Mouse (Mus musculus) C2C12 (cell line): Measurements from ENCODE around the gene Ppp1r35. TPM values are rescaled to one million over a fixed set of nuclear protein-coding genes. Genes with fewer than 3 reads are reported as not detected.

ENCODE experiments used
- H3K27me3 ChIP-seq: one replicate; pipeline ENCODE4 v1.6.1; 2011; ENCODE audit not compliant: control insufficient read depth, insufficient read depth, insufficient read length
- H3K36me3 ChIP-seq: one replicate; pipeline ENCODE4 v1.6.1; 2011; ENCODE audit not compliant: control insufficient read depth, insufficient read depth
- H3K4me3 ChIP-seq: one replicate; pipeline ENCODE4 v1.5.1; 2011; ENCODE audit warnings: mild to moderate bottlenecking, control low read depth; ENCODE audit not compliant: poor library complexity, insufficient read depth, severe bottlenecking
- H3K79me2 ChIP-seq: one replicate; pipeline ENCODE4 v1.6.1; 2011; ENCODE audit not compliant: control insufficient read depth, insufficient read depth
- H3K79me3 ChIP-seq: one replicate; pipeline ENCODE4 v1.6.1; 2011; ENCODE audit warnings: low read depth, control low read depth
- H3ac ChIP-seq: one replicate; pipeline ENCODE3; 2011; ENCODE audit warnings: low read depth; ENCODE audit not compliant: control insufficient read depth, insufficient read length
- CEBPB ChIP-seq: IDR thresholded peaks from one replicate; pipeline ENCODE4 v1.6.1; 2011; ENCODE audit warnings: low read depth, mild to moderate bottlenecking, control low read depth, moderate library complexity
- CTCF ChIP-seq: IDR thresholded peaks from one replicate; pipeline ENCODE4 v1.5.1; 2011; ENCODE audit not compliant: control insufficient read depth, insufficient read depth, insufficient read length
- FOSL1 ChIP-seq: IDR thresholded peaks from one replicate; pipeline ENCODE4 v1.8.0; 2011; ENCODE audit warnings: mild to moderate bottlenecking, low read length; ENCODE audit not compliant: poor library complexity, insufficient read depth, severe bottlenecking
- MAX ChIP-seq: IDR thresholded peaks from one replicate; pipeline ENCODE4 v1.6.1; 2011; ENCODE audit warnings: mild to moderate bottlenecking, control low read depth
- MYOD1 ChIP-seq: IDR thresholded peaks from one replicate; pipeline ENCODE4 v1.6.1; 2011; ENCODE audit warnings: low read depth; ENCODE audit not compliant: control insufficient read depth, insufficient read length
- MYOG ChIP-seq: IDR thresholded peaks from one replicate; pipeline ENCODE4 v1.6.1; 2011; ENCODE audit not compliant: control insufficient read depth, insufficient read length; ENCODE audit errors: extremely low read depth
- USF1 ChIP-seq: IDR thresholded peaks from one replicate; pipeline ENCODE4 v1.6.1; 2011; ENCODE audit warnings: low read depth, mild to moderate bottlenecking, control low read depth, moderate library complexity
- polyA plus RNA-seq: library from polyadenylated mRNA; unstranded; fragments of >200 nt; fragmentation: generic; extraction: Trizol; gene quantifications from one replicate; pipeline ENCODE4 v1.2.1, GENCODE M21; 2012; ENCODE audit warnings: missing spikeins

Gene Ppp1r35
- polyA plus RNA-seq, 1 experiment = 42.7 TPM

- Histone ChIP-seq H3K36me3 (no peaks in the 10 kb centered on the region), H3K79me3 (no peaks in the 10 kb centered on the region), H3K27me3 (peaks cover 4% of the 10 kb centered on the region), H3K4me3 (no peak overlapping the region), H3ac (no peak overlapping the region), H3K79me2 (no peaks in the 10 kb centered on the region)
- no peak for TF ChIP-seq USF1
- no peak for TF ChIP-seq MAX
- TF ChIP-seq MYOD1 = no peak
- TF ChIP-seq CTCF = no peak
- no peak for TF ChIP-seq FOSL1
- TF ChIP-seq CEBPB = no peak
- TF ChIP-seq MYOG = no peak
These were observed 46.4 kb downstream of the Ppp1r35 start for GRCm38 (mm10) chr5:137825030-137825429.

DNA sequence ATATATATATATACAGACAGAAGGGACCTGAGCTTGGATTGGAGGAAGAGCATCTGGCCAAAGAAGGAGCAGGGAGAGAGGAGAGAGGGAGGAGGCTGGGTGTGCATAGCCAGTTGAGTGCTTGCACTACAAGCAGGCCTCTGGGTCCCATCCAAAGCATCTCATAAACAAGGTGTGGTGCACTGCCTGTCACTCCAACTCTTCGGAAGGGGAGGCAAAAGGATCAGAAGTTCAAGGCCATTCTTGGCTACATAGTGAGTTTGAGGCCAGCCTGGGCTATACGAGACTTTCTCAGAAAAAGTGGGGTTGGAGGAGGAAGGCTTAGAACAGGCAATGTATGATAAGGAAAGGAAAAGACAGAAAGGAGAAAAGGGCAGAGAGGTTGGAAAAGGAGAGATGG, 47.3 kb downstream of the Ppp1r35 start:
- H3K79me2 ChIP-seq = no peaks in the 10 kb centered on the region
- H3K36me3 ChIP-seq = no peaks in the 10 kb centered on the region
- peaks cover 4% of the 10 kb centered on the region for H3K27me3 ChIP-seq
- H3ac ChIP-seq = no peak overlapping the region
- H3K4me3 ChIP-seq = no peak overlapping the region
- no peaks in the 10 kb centered on the region for H3K79me3 ChIP-seq
- no peak for TF ChIP-seq MYOD1
- no peak for TF ChIP-seq CTCF
- TF ChIP-seq FOSL1 = no peak
- TF ChIP-seq MYOG = no peak

- peaks cover 4% of the 10 kb centered on the region for H3K27me3 ChIP-seq
- H3K79me3 ChIP-seq = no peaks in the 10 kb centered on the region
- no peaks in the 10 kb centered on the region for H3K79me2 ChIP-seq
- no peaks in the 10 kb centered on the region for H3K36me3 ChIP-seq
- no peak for TF ChIP-seq MYOD1
- TF ChIP-seq MAX = no peak
- TF ChIP-seq CEBPB = no peak
- TF ChIP-seq MYOG = no peak
- TF ChIP-seq FOSL1 = no peak
- no peak for TF ChIP-seq USF1
- TF ChIP-seq CTCF = no peak
- H3K4me3 ChIP-seq = no peak overlapping the region
- H3ac ChIP-seq = no peak overlapping the region
These were observed 47.8 kb downstream of the Ppp1r35 start for GRCm38 (mm10) chr5:137826421-137826820.

- Histone ChIP-seq H3K79me2 (no peaks in the 10 kb centered on the region), H3K79me3 (no peaks in the 10 kb centered on the region), H3K27me3 (no peaks in the 10 kb centered on the region), H3K36me3 (no peaks in the 10 kb centered on the region), H3ac (no peak overlapping the region), H3K4me3 (no peak overlapping the region)
- TF ChIP-seq MYOD1 (no peak), CEBPB (no peak), USF1 (no peak), MAX (no peak), CTCF (no peak), MYOG (no peak), FOSL1 (no peak)
These were observed 50.0 kb downstream of the Ppp1r35 start for GRCm38 (mm10) chr5:137828694-137829093.

Other genes starting within 250 kb of the Ppp1r35 start
- gene Epo, start 245.6 kb upstream of the Ppp1r35 start, polyA plus RNA-seq = not detected
- 672 TPM for gene Gnb2, start 245.3 kb upstream of the Ppp1r35 start, polyA plus RNA-seq
- not detected for gene Actl6b, start 225.3 kb upstream of the Ppp1r35 start, polyA plus RNA-seq
- gene Tfr2, start 209.0 kb upstream of the Ppp1r35 start, polyA plus RNA-seq = 0.14 TPM
- 28.6 TPM for gene Mospd3, start 177.8 kb upstream of the Ppp1r35 start, polyA plus RNA-seq
- 651 TPM for gene Pcolce, start 165.1 kb upstream of the Ppp1r35 start, polyA plus RNA-seq
- gene Fbxo24, start 149.8 kb upstream of the Ppp1r35 start, polyA plus RNA-seq = 0.29 TPM
- gene Lrch4, start 149.7 kb upstream of the Ppp1r35 start, polyA plus RNA-seq = 27.5 TPM
- 5.0 TPM for gene Gm20605, start 149.7 kb upstream of the Ppp1r35 start, polyA plus RNA-seq
- gene Sap25, start 137.5 kb upstream of the Ppp1r35 start, polyA plus RNA-seq = 4.4 TPM
- gene Irs3, start 133.1 kb upstream of the Ppp1r35 start, polyA plus RNA-seq = 0.05 TPM
- 15.6 TPM for gene Agfg2, start 94.1 kb upstream of the Ppp1r35 start, polyA plus RNA-seq
- gene Nyap1, start 37.2 kb upstream of the Ppp1r35 start, polyA plus RNA-seq = 3.6 TPM
- 32.4 TPM for gene Tsc22d4, start 33.1 kb upstream of the Ppp1r35 start, polyA plus RNA-seq
- 44.6 TPM for gene Mepce, start 8.8 kb downstream of the Ppp1r35 start, polyA plus RNA-seq
- 0.73 TPM for gene Zcwpw1, start 8.9 kb downstream of the Ppp1r35 start, polyA plus RNA-seq
- gene Pilra, start 57.4 kb downstream of the Ppp1r35 start, polyA plus RNA-seq = 0.06 TPM
- not detected for gene Pilrb1, start 79.3 kb downstream of the Ppp1r35 start, polyA plus RNA-seq
- gene Pilrb2, start 93.0 kb downstream of the Ppp1r35 start, polyA plus RNA-seq = not detected
- gene Cyp3a13, start 142.8 kb downstream of the Ppp1r35 start, polyA plus RNA-seq = not detected
- not detected for gene Gjc3, start 184.2 kb downstream of the Ppp1r35 start, polyA plus RNA-seq
- gene Azgp1, start 202.7 kb downstream of the Ppp1r35 start, polyA plus RNA-seq = not detected
- gene Smok3a, start 242.4 kb downstream of the Ppp1r35 start, polyA plus RNA-seq = not detected
- gene Smok3b, start 242.6 kb downstream of the Ppp1r35 start, polyA plus RNA-seq = not detected